Mouse (Mus musculus): ENCODE measurements around the gene Zfp12. TPM values are rescaled to one million over a fixed set of nuclear protein-coding genes. Genes with fewer than 3 reads are reported as not detected.
A peak's percentile ranks its signal among the peaks of the same experiment; 100 is the strongest.

Zfp12 gene
- total RNA-seq, 1 experiment = 8.6 TPM

GRCm38 (mm10) chr5:143268985-143269362 lies 34.0 kb downstream of the Zfp12 start:
- Histone ChIP-seq H3K9ac (ENCODE audit: insufficient read depth, low read depth, low read length, poor library complexity, severe bottlenecking) (no peak overlapping the region), H3K27ac (ENCODE audit: insufficient read depth, low read depth, low read length, poor library complexity, severe bottlenecking) (no peak overlapping the region; the same call in 1 of the 2 replicates), H3K36me3 (ENCODE audit: control insufficient read depth, insufficient read depth, low read length, poor library complexity, severe bottlenecking) (no peaks in the 10 kb centered on the region), H3K9me3 (ENCODE audit: control insufficient read depth, insufficient read depth, low read depth, low read length) (no peaks in the 10 kb centered on the region), H3K4me3 (ENCODE audit: insufficient read depth in 1 of 2, low read depth in 1 of 2, low read length in 2 of 2, poor library complexity in 1 of 2, severe bottlenecking in 1 of 2) (peak overlapping the region; percentile 74 to 78; a peak in 2 of 4 replicates), H3K4me1 (ENCODE audit: control insufficient read depth in 2 of 2, insufficient read depth in 2 of 2, low read length in 2 of 2, poor library complexity in 1 of 2) (peaks cover 0 to 9% of the 10 kb centered on the region in 2 experiments; a peak in 1 of 4 replicates)
- TF ChIP-seq ZNF384 (IDR thresholded peaks at IDR 0.05; ENCODE audit: low read depth, low read length) (no peak), ZC3H11A (IDR thresholded peaks at IDR 0.05; ENCODE audit: borderline replicate concordance, low read depth, low read length) (no peak), HCFC1 (IDR thresholded peaks at IDR 0.05; ENCODE audit: borderline replicate concordance, insufficient read depth, low read length) (no peak), MAFK (IDR thresholded peaks at IDR 0.05; ENCODE audit: insufficient read depth, low read depth, low read length) (no peak), CHD2 (IDR thresholded peaks at IDR 0.05; ENCODE audit: low read depth, low read length) (no peak)
- in situ Hi-C loops (cut with MboI; ENCODE audit: low sequenced_read_pairs in 2 of 2, unreplicated experiment in 2 of 2) = no loop called here
- DNase-seq (ENCODE audit: low read depth, low spot score) = no peak

- Histone ChIP-seq H3K4me3 (ENCODE audit: insufficient read depth in 1 of 2, low read depth in 1 of 2, low read length in 2 of 2, poor library complexity in 1 of 2, severe bottlenecking in 1 of 2) (peak within 1 kb of the TSS; percentile 74 to 78), H3K27ac (ENCODE audit: insufficient read depth, low read depth, low read length, poor library complexity, severe bottlenecking) (no peak within 1 kb of the TSS; the same call in 1 of the 2 replicates), H3K36me3 (ENCODE audit: control insufficient read depth, insufficient read depth, low read length, poor library complexity, severe bottlenecking) (no peaks in the 10 kb centered on the region), H3K9me3 (ENCODE audit: control insufficient read depth, insufficient read depth, low read depth, low read length) (no peaks in the 10 kb centered on the region), H3K9ac (ENCODE audit: insufficient read depth, low read depth, low read length, poor library complexity, severe bottlenecking) (peak within 1 kb of the TSS; percentile 70), H3K4me1 (ENCODE audit: control insufficient read depth in 2 of 2, insufficient read depth in 2 of 2, low read length in 2 of 2, poor library complexity in 1 of 2) (peaks cover 0 to 9% of the 10 kb centered on the region in 2 experiments; a peak in 1 of 4 replicates)
- no peak for TF ChIP-seq HCFC1 (IDR thresholded peaks at IDR 0.05; ENCODE audit: borderline replicate concordance, insufficient read depth, low read length)
- TF ChIP-seq ZC3H11A (IDR thresholded peaks at IDR 0.05; ENCODE audit: borderline replicate concordance, low read depth, low read length) = no peak
- TF ChIP-seq ZNF384 (IDR thresholded peaks at IDR 0.05; ENCODE audit: low read depth, low read length) = no peak
- no peak for TF ChIP-seq MAFK (IDR thresholded peaks at IDR 0.05; ENCODE audit: insufficient read depth, low read depth, low read length)
- TF ChIP-seq CHD2 (IDR thresholded peaks at IDR 0.05; ENCODE audit: low read depth, low read length) = no peak
- in situ Hi-C loops (cut with MboI; ENCODE audit: low sequenced_read_pairs in 2 of 2, unreplicated experiment in 2 of 2) = no loop called here
- peak; percentile 40 for DNase-seq (ENCODE audit: low read depth, low spot score)
Observed at GRCm38 (mm10) chr5:143269363-143270150, 34.6 kb downstream of the Zfp12 start, which contains the start of gene Zfp316. TSS of gene Zfp316 (minus strand) at chr5:143270022.

- H3K27ac ChIP-seq (ENCODE audit: insufficient read depth, low read depth, low read length, poor library complexity, severe bottlenecking) = no peak overlapping the region
- H3K4me1 ChIP-seq (ENCODE audit: control insufficient read depth in 2 of 2, insufficient read depth in 2 of 2, low read length in 2 of 2, poor library complexity in 1 of 2) = peaks cover 0 to 9% of the 10 kb centered on the region in 2 experiments; a peak in 1 of 4 replicates
- H3K9me3 ChIP-seq (ENCODE audit: control insufficient read depth, insufficient read depth, low read depth, low read length) = no peaks in the 10 kb centered on the region
- DNase-seq (ENCODE audit: low read depth, low spot score) = no peak
- TF ChIP-seq ZNF384 (IDR thresholded peaks at IDR 0.05; ENCODE audit: low read depth, low read length) (no peak), CHD2 (IDR thresholded peaks at IDR 0.05; ENCODE audit: low read depth, low read length) (no peak), HCFC1 (IDR thresholded peaks at IDR 0.05; ENCODE audit: borderline replicate concordance, insufficient read depth, low read length) (no peak)
- peak overlapping the region; percentile 70 for H3K9ac ChIP-seq (ENCODE audit: insufficient read depth, low read depth, low read length, poor library complexity, severe bottlenecking)
- H3K4me3 ChIP-seq (ENCODE audit: insufficient read depth in 1 of 2, low read depth in 1 of 2, low read length in 2 of 2, poor library complexity in 1 of 2, severe bottlenecking in 1 of 2) = peak overlapping the region; percentile 74 to 78
- no peaks in the 10 kb centered on the region for H3K36me3 ChIP-seq (ENCODE audit: control insufficient read depth, insufficient read depth, low read length, poor library complexity, severe bottlenecking)
- in situ Hi-C loops (cut with MboI; ENCODE audit: low sequenced_read_pairs in 2 of 2, unreplicated experiment in 2 of 2) = no loop called here
Observed at GRCm38 (mm10) chr5:143270151-143270519, 35.2 kb downstream of the Zfp12 start.

- in situ Hi-C loops (cut with MboI; ENCODE audit: low sequenced_read_pairs in 2 of 2, unreplicated experiment in 2 of 2) = no loop called here
- no peak for DNase-seq (ENCODE audit: low read depth, low spot score)
- TF ChIP-seq CHD2 (IDR thresholded peaks at IDR 0.05; ENCODE audit: low read depth, low read length) = no peak
- TF ChIP-seq MAFK (IDR thresholded peaks at IDR 0.05; ENCODE audit: insufficient read depth, low read depth, low read length) = no peak
- TF ChIP-seq ZNF384 (IDR thresholded peaks at IDR 0.05; ENCODE audit: low read depth, low read length) = no peak
- no peak for TF ChIP-seq HCFC1 (IDR thresholded peaks at IDR 0.05; ENCODE audit: borderline replicate concordance, insufficient read depth, low read length)
- no peak for TF ChIP-seq ZC3H11A (IDR thresholded peaks at IDR 0.05; ENCODE audit: borderline replicate concordance, low read depth, low read length)
- no peaks in the 10 kb centered on the region for H3K36me3 ChIP-seq (ENCODE audit: control insufficient read depth, insufficient read depth, low read length, poor library complexity, severe bottlenecking)
- no peak overlapping the region for H3K27ac ChIP-seq (ENCODE audit: insufficient read depth, low read depth, low read length, poor library complexity, severe bottlenecking)
- H3K9me3 ChIP-seq (ENCODE audit: control insufficient read depth, insufficient read depth, low read depth, low read length) = no peaks in the 10 kb centered on the region
- no peak overlapping the region for H3K9ac ChIP-seq (ENCODE audit: insufficient read depth, low read depth, low read length, poor library complexity, severe bottlenecking)
- H3K4me1 ChIP-seq (ENCODE audit: control insufficient read depth in 2 of 2, insufficient read depth in 2 of 2, low read length in 2 of 2, poor library complexity in 1 of 2) = peaks cover 0 to 9% of the 10 kb centered on the region in 2 experiments; a peak in 1 of 4 replicates
- H3K4me3 ChIP-seq (ENCODE audit: insufficient read depth in 1 of 2, low read depth in 1 of 2, low read length in 2 of 2, poor library complexity in 1 of 2, severe bottlenecking in 1 of 2) = no peak overlapping the region
Observed at GRCm38 (mm10) chr5:143271642-143272041, 36.7 kb downstream of the Zfp12 start.

Data from ES-E14 (cell line).